Mouse (Mus musculus): ENCODE data around the gene Fam3c. TPM values are rescaled to one million over a fixed set of nuclear protein-coding genes. Genes with fewer than 3 reads are reported as not detected.

The Fam3c gene
- 20.0 TPM for polyA plus RNA-seq (2014; fragmentation: Illumina TruSeq; extraction: RNeasy Lipid Tissue Mini Kit (QIAGEN cat#74804); ENCODE audit: low read depth, low replicate concordance)

DNA sequence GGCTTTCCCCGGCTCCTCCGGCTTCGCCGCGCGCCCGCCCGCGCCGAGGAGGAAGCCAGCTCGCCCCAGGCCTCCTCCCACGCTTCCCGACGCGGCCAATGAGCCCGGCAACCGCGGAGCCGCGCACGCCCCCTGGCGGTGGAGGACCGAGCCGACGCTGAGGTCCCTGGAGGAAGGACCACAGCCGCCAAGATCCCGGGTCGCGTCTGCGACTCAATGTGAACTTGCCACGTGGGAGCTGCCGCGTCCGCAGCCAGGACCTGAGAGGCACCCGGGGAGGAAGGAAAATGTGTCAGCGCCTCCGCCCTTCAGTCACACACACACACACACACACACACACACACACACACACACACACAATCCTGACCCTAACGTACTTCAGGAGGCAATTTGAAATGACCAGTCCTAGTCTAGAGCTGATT lies at the start of gene Fam3c:
Gene Fam3c, minus strand, starts transcription at position 158 of the 422 bp plus-strand sequence.

GRCm38 (mm10) chr6:22288004-22288736 lies 67.9 kb downstream of the Fam3c start, which contains the start of gene Wnt16:
Gene Wnt16, plus strand, starts transcription at chr6:22288227.

Other genes with a start within 250 kb of the Fam3c start
- gene Wnt16, start 68.0 kb downstream of the Fam3c start, polyA plus RNA-seq (2014; fragmentation: Illumina TruSeq; extraction: RNeasy Lipid Tissue Mini Kit (QIAGEN cat#74804); ENCODE audit: low read depth, low replicate concordance) = 0.89 TPM

Data from heart, adult 10 weeks (tissue).